Mouse (Mus musculus) left cerebral cortex, postnatal 10 days (tissue): Measurements from ENCODE around the gene Cdc37. TPM values are rescaled to one million over a fixed set of nuclear protein-coding genes. Genes with fewer than 3 reads are reported as not detected.
A peak's percentile ranks its signal among the peaks of the same experiment; 100 is the strongest.
"Not testable (repeated sequence)": the region's sequence is repeated elsewhere in the genome, so short reads cannot be mapped to it uniquely, and the experiment has no call there.

Source experiments
- DNase-seq, 2 experiments: peaks; one replicate each; pipeline ENCODE4 v3.0.0; 2021 to 2022; ENCODE audit warnings: low spot score in 2 of 2, mixed read lengths in 1 of 2; ENCODE audit errors: extremely low spot score in 1 of 2
- intact Hi-C: fragments of 180-260 bp; cut with DNase I; formaldehyde crosslinking; loops from one replicate; pipeline ENCODE4 v1.15.1; 2025
- total RNA-seq, 2 experiments: library from RNA; stranded (reverse); gene quantifications; 2 replicates each; pipeline ENCODE4 v1.2.3; 2021

The Cdc37 gene
- total RNA-seq: 100 to 1,000 TPM; 127 to 129 TPM

- peak; percentile 89 to 96 for DNase-seq
- intact Hi-C loops: no loop called here
Measured at GRCm38 (mm10) chr9:21149654-21150419, at the start of gene Cdc37. TSS of gene Cdc37 (minus strand) at chr9:21149982.

GRCm38 (mm10) chr9:21198960-21199359 is 49.2 kb upstream of the Cdc37 start:
- no peak for DNase-seq
- intact Hi-C loops: loop anchor here (5.0 kb wide), 1 partner anchor 37 kb away; no protein-coding TSS in a partner anchor

GRCm38 (mm10) chr9:21197981-21198380 is 48.2 kb upstream of the Cdc37 start:
- peak; percentile 82 for DNase-seq
- intact Hi-C loops: loop anchor here (5.0 kb wide), 1 partner anchor 36 kb away; no protein-coding TSS in a partner anchor

- intact Hi-C loops: loop anchor here (5.0 kb wide), 1 partner anchor 34 kb away; no protein-coding TSS in a partner anchor
- DNase-seq: peak; percentile 58 to 73
Measured at GRCm38 (mm10) chr9:21196521-21197433, 47.0 kb upstream of the Cdc37 start.

DNA sequence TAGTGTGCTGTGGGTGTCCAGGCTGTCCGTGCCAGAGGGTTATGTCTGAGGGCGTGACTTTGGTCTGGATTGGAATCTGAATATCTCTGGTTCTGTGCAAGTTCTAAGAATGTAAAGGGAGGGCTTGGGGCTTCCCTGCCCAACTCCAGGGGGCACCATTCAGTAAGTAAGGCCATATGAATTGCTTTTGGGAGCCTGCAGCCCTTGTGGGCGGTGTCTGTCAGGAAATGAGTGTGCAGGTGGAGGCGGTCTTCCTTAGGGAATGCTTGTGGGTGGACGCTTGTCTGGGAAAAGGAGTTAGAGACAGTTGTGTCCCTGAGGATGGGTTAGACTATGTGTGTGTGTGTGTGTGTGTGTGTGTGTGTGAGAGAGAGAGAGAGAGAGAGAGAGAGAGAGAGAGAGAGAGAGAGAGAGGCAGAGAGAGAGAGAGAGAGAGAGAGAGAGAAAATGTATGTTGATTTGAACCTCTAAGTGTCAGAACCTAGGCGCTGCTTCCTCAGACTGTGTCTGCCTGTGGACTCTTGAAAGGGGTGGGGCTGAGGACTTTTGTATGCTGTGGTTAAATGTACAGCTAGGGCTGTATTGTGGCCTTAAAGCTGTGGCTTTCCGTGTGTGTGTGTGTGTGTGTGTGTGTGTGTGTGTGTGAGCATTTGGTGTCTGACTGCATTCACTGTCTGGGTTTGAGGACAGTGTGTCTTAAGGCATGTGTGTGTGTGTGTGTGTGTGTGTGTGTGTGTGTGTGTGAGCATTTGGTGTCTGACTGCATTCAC is 46.1 kb upstream of the Cdc37 start:
- not testable (repeated sequence) for DNase-seq
- intact Hi-C loops: loop anchor here (5.0 kb wide), 1 partner anchor 34 kb away; no protein-coding TSS in a partner anchor

DNA sequence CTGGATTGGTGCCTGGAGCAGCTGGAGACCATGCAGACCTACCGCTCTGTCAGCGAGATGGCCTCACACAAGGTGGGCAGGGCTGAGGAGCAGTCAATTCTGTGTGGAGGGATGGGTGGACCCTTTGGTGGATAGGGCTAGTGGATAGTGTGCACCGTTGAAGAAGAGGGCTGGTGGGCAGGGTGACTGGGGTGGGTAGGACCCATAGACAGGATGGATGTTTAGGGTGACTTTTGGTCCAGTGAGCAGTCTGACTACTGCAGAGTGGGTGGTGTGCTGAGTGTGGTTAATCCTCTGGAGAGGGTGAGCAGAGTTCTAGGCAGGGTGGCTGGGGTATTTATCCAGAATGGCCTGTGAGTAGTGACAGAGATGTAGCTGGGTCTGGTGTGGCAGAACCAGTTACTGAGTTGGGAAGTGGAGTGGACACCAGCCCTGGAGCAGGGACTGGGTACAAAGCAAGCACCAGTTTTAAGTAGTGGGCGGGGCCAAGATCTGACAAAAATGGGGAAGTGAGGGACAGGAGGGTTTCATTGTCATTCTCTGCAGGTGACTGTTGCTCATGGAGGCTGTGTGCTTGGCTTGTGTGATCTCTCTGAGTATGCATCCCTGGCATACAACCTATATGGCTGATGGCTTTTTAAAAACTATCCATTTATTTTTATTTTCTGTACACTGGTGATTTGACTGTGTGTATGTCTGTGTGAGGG is 45.2 kb upstream of the Cdc37 start:
- intact Hi-C loops: loop anchor here (5.0 kb wide), 1 partner anchor 33 kb away; no protein-coding TSS in a partner anchor
- no peak for DNase-seq

GRCm38 (mm10) chr9:21193786-21194185 is 44.0 kb upstream of the Cdc37 start:
- intact Hi-C loops: no loop called here
- DNase-seq: no peak

DNA sequence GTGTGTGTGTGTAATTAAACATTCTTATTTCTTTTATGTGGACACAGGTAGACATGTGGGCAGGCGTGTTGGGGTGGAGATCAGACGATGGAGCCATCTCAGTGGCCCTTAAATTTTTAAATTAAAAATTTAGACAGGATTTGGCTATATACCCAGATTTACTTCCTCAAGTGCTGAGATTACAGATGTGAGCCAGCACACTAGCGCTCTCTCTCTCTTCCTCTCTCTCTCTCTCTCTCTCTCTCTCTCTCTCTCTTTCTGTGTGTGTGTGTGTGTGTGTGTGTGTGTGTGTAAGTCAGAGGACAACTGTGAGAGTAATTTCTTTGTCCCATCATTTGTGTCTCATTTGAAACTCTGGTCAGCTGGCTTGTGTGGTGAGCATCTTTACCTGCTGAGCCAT is 40.9 kb upstream of the Cdc37 start:
- intact Hi-C loops: no loop called here
- DNase-seq: no peak

- intact Hi-C loops: no loop called here
- no peak for DNase-seq
Measured at GRCm38 (mm10) chr9:21189905-21190304, 40.1 kb upstream of the Cdc37 start.

- no peak for DNase-seq
- intact Hi-C loops: no loop called here
Measured at GRCm38 (mm10) chr9:21185436-21185835, 35.7 kb upstream of the Cdc37 start.

GRCm38 (mm10) chr9:21184733-21185132 is 35.0 kb upstream of the Cdc37 start:
- intact Hi-C loops: no loop called here

DNA sequence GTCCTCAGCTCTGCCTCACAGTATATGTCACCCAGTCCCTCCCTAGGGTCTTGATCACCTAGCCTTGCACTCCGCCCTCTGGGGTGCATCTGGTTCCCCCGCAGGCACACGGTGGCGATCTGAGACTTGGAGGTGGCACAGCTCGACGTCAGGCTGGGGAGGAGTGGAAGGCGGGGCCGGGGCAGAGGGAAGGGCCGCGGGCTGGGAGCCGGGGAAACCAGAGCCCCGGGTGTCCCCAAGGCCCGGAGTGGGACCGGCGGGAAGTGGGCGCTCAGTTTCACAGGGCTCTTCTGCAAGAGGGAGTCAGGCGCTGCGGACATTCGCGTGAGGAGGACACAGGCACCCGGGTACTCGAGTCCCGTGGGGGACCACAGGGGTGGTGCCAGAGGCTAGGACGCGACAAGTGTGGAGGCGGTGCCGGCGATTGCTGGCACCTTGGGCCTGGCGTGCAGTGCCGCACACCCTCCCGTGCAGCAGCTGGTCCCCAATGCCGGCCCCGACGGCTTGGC is 34.2 kb upstream of the Cdc37 start:
- intact Hi-C loops: no loop called here

More at GRCm38 (mm10) chr9:21184733-21185132, 35.0 kb upstream of the Cdc37 start:
- no peak for DNase-seq

GRCm38 (mm10) chr9:21183421-21183820 is 33.6 kb upstream of the Cdc37 start:
- no peak for DNase-seq
- intact Hi-C loops: no loop called here

More for the DNA sequence above, 34.2 kb upstream of the Cdc37 start:
- peak in 1 of 2 experiments; percentile 64 for DNase-seq

DNA sequence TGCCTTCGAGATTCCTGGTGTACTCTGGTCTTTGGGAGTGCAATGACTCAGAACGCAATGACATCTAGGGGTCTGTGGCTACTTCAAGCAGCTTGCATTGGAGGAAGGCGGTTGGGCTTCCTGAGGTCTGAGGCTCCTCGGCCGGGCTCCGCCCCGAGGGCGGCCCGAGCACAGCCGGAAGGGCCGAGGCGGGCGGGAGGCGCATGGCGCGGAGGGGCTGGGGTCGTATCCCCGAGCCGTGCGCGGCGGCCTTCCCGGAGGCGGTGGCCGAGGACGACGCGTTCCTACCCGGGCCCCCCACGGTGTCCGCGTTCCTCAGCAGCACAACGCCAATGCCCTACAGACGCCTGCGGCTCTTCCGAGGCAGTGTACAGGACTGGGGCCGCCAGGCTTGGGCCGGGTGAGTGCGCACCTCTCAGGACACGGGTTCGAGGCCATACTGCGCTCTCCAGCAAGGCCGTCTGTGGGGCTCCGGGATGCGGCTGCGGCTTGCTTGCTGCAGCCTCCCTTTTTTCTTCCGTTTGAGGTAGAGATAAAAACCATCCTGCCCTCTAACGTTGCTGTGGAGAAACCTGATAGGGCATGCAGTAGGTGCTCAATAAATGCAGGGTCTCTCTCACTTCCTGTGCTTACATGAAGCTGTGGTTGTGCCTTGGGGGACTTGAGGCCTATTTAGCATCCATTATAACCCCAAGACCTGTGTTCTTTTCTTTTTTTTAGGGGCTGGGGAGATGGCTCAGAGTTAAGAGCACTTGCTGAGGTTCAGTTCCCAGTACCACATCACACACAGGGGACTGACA is 31.8 kb upstream of the Cdc37 start:
- intact Hi-C loops: no loop called here
- peak in 1 of 2 experiments; percentile 71 for DNase-seq

- intact Hi-C loops: no loop called here
- no peak for DNase-seq
Measured at GRCm38 (mm10) chr9:21180841-21181240, 31.1 kb upstream of the Cdc37 start.

- intact Hi-C loops: no loop called here
- no peak for DNase-seq
Measured at GRCm38 (mm10) chr9:21180402-21180801, 30.6 kb upstream of the Cdc37 start.

GRCm38 (mm10) chr9:21172364-21172763 is 22.6 kb upstream of the Cdc37 start:
- no peak for DNase-seq
- intact Hi-C loops: no loop called here
